Mouse (Mus musculus) testis, adult 2 months (tissue): Measurements from ENCODE around the gene Vps8. TPM values are rescaled to one million over a fixed set of nuclear protein-coding genes. Genes with fewer than 3 reads are reported as not detected.
"Not testable (repeated sequence)": the region's sequence is repeated elsewhere in the genome, so short reads cannot be mapped to it uniquely, and the experiment has no call there.

Experiments
- H3K27ac ChIP-seq: fragments of 200-500 bp; 2 replicates; pipeline ENCODE4 v1.5.1; 2012; ENCODE audit warnings: low read depth, low read length; ENCODE audit not compliant: control insufficient read depth, insufficient read depth
- H3K27me3 ChIP-seq: fragments of 200-500 bp; 2 replicates; pipeline ENCODE4 v1.6.1; 2012; ENCODE audit warnings: mild to moderate bottlenecking, low read length, moderate library complexity; ENCODE audit not compliant: control insufficient read depth, insufficient read depth
- H3K36me3 ChIP-seq: fragments of 200-500 bp; 2 replicates; pipeline ENCODE4 v1.6.1; 2012; ENCODE audit warnings: mild to moderate bottlenecking, low read length; ENCODE audit not compliant: control insufficient read depth, insufficient read depth
- H3K4me1 ChIP-seq: fragments of 200-500 bp; 2 replicates; pipeline ENCODE4 v1.6.1; 2012; ENCODE audit warnings: low read length; ENCODE audit not compliant: control insufficient read depth, insufficient read depth
- H3K4me3 ChIP-seq: fragments of 200-500 bp; 2 replicates; pipeline ENCODE4 v1.5.1; 2012; ENCODE audit warnings: low read depth, mild to moderate bottlenecking, low read length, moderate library complexity, mixed read lengths; ENCODE audit not compliant: control insufficient read depth
- CTCF ChIP-seq: fragments of 200-500 bp; IDR thresholded peaks from 2 replicates; pipeline ENCODE4 v1.5.1; 2012; ENCODE audit warnings: low read depth, mild to moderate bottlenecking, inconsistent platforms, low read length, moderate library complexity; ENCODE audit not compliant: control insufficient read depth, insufficient read depth, insufficient replicate concordance
- POLR2A ChIP-seq: fragments of 200-500 bp; IDR thresholded peaks from 2 replicates; pipeline ENCODE4 v1.6.1; 2012; ENCODE audit warnings: low read depth, mild to moderate bottlenecking, inconsistent platforms, low read length, moderate library complexity; ENCODE audit not compliant: control insufficient read depth
- polyA plus RNA-seq: library from polyadenylated mRNA; depleted of rRNA; stranded (reverse); fragments of >200 nt; gene quantifications from 2 replicates; pipeline ENCODE4 v1.2.3, GENCODE M21; 2012

The Vps8 gene
- polyA plus RNA-seq, 1 experiment: 9.6 TPM

DNA sequence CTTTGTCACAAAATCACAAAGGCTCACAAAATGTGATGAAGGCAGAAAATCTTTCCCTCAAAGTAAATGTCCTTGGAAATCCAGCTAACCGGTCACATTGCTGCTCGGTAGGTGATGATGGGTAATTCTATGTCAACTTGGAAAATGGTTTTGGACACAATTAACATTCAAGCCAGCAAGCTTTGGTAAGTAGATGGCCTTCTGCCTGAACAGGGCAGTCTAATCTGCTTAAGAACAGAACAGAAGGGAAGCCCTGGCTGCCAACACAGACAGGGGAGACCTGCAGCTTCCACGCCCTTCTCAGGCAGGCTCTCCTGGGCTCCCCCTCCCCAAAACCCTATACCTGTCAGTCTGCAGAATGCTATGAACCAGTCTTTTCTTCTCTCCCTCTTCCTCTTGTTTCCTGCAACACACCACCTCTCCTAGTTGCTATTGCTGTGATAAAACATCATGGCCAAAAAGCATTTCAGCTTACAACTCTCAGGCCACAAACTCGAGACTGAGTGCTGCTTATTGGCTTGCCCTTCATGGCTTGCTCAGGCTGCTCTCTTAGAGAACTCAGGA lies 242.6 kb downstream of the Vps8 start:
- Histone ChIP-seq H3K4me1 (no peaks in the 10 kb centered on the region), H3K4me3 (no peak overlapping the region), H3K27me3 (no peaks in the 10 kb centered on the region), H3K27ac (no peak overlapping the region), H3K36me3 (no peaks in the 10 kb centered on the region)
- TF ChIP-seq POLR2A: no peak
- TF ChIP-seq CTCF: no peak

- Histone ChIP-seq H3K36me3 (no peaks in the 10 kb centered on the region), H3K27ac (no peak overlapping the region), H3K4me1 (no peaks in the 10 kb centered on the region), H3K4me3 (no peak overlapping the region), H3K27me3 (no peaks in the 10 kb centered on the region)
- TF ChIP-seq CTCF (no peak), POLR2A (no peak)
Measured at GRCm38 (mm10) chr16:21671878-21672277, 249.0 kb downstream of the Vps8 start.

GRCm38 (mm10) chr16:21673046-21673445 lies 250.1 kb downstream of the Vps8 start:
- not testable (repeated sequence) for H3K27ac ChIP-seq, H3K36me3 ChIP-seq, H3K4me3 ChIP-seq, H3K27me3 ChIP-seq, H3K4me1 ChIP-seq

DNA sequence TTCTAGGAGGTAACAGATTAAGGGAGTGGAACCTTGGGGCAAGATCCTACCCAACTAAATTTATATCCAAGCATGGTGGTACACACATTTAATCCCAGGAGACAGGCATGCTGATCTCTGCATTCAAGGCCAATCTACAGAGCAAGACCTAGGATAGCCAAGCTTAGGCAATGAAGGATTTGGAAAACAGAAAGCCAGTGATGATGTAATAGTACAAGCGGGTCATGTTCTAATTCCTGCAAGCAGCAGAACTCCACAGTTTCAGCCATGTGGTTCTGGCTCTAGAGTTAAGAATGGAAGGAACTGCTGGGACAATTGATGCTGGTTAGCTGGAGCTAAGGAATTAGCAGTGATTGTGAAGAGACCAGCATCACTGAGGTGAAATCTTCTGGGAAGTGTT lies 250.7 kb downstream of the Vps8 start:
- not testable (repeated sequence) for H3K27ac ChIP-seq, H3K4me3 ChIP-seq, H3K27me3 ChIP-seq, H3K36me3 ChIP-seq, H3K4me1 ChIP-seq

DNA sequence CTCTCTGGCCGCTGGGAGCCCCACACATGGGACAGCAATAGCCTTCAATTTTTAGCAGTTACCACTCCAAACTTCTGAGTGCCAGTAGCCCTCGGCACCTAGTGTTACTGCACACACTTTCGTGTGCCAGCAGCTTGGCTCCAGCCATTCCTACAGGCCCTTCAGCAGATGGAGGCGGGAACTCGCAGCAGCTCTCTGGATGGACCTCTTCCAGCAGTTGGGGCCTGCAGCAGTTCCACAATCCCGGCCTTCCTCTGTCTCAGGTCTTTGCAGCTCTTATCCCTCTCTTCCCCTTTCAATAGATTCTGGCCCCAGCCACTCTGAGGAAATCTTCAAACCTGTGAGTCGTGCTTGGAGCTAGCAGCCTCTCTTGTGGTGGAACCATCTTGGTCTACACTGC lies 253.9 kb downstream of the Vps8 start:
- no peak overlapping the region for H3K27ac ChIP-seq
- no peak overlapping the region for H3K4me3 ChIP-seq
- H3K4me1 ChIP-seq: no peaks in the 10 kb centered on the region
- TF ChIP-seq POLR2A (no peak), CTCF (no peak)
- no peaks in the 10 kb centered on the region for H3K27me3 ChIP-seq
- no peaks in the 10 kb centered on the region for H3K36me3 ChIP-seq

DNA sequence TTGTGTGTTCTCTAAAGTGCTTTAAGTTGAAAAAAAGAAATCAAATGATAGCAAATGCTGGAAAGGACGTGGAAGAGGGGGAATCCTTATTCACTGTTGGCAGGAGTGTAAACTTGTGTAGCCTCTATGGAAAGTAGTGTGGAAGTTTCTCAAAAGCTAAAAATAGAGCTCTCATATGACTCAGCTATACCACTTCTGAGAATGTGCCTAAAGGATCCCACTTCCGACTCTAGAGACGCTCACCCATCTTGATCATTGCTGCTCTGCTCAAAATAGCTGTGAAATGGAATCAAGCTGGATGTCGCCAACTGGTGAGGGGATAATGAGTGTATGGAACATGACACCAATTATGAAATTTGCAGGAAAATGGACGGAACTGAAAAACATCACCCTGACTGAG lies 264.5 kb downstream of the Vps8 start:
- Histone ChIP-seq H3K4me1 (no peaks in the 10 kb centered on the region), H3K27ac (no peak overlapping the region), H3K27me3 (no peaks in the 10 kb centered on the region), H3K36me3 (no peaks in the 10 kb centered on the region), H3K4me3 (no peak overlapping the region)
- TF ChIP-seq POLR2A: no peak
- no peak for TF ChIP-seq CTCF

- H3K27ac ChIP-seq: no peak overlapping the region
- H3K27me3 ChIP-seq: no peaks in the 10 kb centered on the region
- H3K4me3 ChIP-seq: no peak overlapping the region
- no peaks in the 10 kb centered on the region for H3K36me3 ChIP-seq
- peaks cover 4% of the 10 kb centered on the region for H3K4me1 ChIP-seq
- TF ChIP-seq POLR2A: no peak
- TF ChIP-seq CTCF: no peak
Measured at GRCm38 (mm10) chr16:21689141-21689540, 266.2 kb downstream of the Vps8 start.

GRCm38 (mm10) chr16:21690216-21690755 lies 267.4 kb downstream of the Vps8 start:
- no peak overlapping the region for H3K4me3 ChIP-seq
- TF ChIP-seq POLR2A (no peak), CTCF (no peak)
- no peaks in the 10 kb centered on the region for H3K27me3 ChIP-seq
- no peak overlapping the region for H3K27ac ChIP-seq
- peaks cover 8% of the 10 kb centered on the region for H3K4me1 ChIP-seq
- no peaks in the 10 kb centered on the region for H3K36me3 ChIP-seq
